Mouse (Mus musculus): Measurements from ENCODE around the gene Gm20388.

The Gm20388 gene

DNA sequence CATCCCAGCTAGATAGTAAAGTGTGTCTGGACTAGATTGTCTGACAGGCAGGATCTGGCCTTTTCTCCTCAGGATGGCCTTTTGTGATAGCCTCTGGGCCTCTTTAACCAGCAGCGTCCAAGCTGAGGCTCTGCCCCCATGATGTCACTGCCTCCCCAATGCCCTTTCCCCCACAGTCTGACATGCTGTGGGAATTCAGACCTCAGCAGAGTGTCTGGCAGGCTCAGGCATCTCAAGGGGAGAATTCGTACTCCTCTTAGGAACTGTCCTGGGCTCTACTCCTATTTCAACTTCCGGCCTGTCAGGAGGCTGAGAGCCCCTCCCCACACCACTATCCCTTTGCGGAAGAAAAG is 553.9 kb downstream of the Gm20388 start:
- no peak for DNase-seq

DNA sequence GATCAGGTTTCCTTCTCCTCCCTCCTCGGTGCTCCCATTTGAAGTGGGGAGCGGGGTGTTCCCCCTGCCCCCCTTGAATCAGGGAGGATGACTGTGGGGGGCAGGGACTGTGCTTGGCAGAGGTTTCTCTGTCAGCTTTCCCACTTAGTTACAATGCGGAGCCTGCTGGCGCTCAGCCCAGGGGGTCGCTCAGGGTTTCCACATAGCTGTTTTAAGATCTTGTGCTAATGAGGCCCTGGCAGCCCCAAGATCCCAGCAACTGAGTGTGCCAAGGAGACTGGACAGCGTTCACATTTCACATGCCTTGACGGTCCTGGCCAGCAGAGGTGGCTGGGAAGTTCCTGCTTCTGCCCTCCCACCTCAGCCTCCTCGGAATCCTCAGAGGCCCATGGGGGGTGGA is 555.1 kb downstream of the Gm20388 start:
- DNase-seq: no peak

DNA sequence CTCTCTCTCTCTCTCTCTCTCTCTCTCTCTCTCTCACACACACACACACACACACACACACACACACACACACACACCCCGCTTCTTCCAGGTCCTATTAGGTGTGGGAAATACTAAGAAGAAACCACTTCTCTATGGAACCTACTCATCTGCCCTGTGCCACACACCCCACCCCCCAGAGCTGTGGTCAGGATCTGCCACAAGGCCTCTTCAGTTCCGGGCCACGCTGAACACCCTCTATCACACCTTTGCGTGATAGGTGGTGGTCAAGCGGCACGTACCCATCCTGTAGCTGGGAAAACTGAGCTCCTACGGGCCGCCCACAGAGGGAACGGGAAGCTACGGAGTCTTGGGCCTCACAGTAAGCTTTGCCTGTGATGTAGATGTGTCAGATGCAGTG is 555.6 kb downstream of the Gm20388 start:
- DNase-seq: no peak

DNA sequence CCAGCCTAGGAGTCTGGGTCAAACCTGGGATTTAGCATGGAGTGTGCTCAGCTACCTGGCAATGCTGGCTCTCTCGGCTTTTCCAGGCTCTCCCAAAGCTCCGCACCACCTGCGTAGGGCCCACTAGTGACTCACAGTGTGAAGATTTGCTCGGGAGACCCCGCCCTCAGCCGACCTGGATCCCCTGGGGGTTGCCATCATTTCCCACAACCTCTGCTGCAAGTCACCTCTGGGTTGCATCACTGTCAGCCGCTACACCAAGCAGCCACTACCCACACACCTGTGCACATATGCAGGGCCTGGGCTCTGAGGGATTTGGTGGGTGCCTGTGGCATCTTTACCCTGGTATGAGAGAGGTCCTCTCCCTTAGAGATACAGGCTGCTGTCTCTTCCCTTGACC is 557.0 kb downstream of the Gm20388 start:
- no peak for DNase-seq

DNA sequence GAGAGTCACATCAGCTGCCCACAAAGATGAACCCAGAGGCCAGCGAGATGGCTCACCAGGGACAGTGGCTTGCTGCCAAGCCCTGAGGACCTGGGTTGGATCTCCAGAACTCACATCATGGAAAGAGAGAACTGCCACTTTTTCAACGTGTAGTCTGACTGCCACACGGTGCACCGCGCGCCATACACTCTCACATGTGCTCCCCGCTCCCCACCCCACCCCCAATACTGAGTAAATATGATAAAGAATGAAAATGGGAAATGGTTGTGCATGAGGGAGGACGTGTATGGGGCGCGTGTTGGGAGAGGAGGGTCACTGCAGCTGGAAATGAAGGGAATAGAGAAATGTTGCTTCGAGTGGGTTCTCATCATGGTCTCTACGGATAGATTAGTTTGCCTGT is 559.5 kb downstream of the Gm20388 start:
- no peak for DNase-seq

DNA sequence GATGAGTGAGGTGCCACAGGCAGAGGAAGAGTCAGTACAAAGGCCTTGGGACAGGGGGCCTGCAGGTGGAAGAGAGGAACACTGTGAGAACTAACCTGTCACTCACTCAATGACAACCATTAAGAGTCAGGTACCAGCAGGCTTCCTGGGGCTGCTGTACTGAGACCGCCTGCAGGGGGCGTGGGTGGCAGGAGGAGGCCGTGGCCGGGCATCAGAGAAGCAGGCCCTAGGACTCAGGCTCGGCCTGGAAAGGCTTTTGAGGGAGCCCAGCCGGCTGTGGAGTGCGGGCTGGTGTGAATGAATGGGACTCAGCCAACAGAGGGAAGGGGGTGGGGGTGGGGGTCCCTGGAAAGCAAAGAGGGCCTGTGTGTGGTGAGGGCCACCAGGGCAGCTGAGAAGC is 560.5 kb downstream of the Gm20388 start:
- peak; percentile 60 for DNase-seq

DNA sequence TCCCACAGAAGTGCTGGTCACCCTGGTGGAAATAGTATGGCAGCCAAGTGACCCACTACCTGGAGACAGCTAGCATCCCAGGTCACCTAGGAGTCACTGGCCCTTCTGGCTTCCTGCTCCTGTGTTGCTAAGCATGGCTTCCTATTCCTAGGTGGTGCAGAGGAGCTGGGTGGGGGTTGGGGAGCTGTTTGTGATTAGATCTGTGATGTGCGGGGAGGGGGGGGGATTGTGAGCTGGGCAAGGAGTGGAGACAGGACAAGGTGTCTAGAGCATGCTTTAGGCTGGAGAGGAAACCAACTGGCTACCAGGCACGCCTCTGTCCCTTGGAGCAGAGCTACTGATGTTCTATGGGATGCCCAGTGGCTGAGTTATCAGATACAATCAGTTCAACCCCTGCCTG is 561.1 kb downstream of the Gm20388 start:
- DNase-seq: no peak

DNA sequence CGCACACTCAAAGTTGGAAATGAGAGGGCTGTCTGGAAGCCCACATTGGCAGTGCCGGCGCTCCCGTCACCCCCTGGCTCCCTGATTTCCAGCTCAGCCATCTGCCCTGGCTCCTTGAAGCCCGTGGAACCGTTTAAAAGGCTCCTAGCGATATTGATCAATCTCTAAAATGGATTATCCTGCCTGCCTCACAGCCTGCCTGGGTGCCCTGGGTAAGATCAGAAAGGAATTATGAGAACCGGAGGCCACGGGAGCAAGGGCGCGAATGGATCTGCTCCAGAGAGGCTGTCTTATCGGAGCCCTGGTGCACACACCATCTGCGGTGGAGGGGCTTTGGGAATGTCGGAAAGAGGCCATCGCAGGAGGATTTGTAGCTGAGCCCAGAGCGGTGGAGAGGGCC is 561.6 kb downstream of the Gm20388 start:
- DNase-seq: no peak

DNA sequence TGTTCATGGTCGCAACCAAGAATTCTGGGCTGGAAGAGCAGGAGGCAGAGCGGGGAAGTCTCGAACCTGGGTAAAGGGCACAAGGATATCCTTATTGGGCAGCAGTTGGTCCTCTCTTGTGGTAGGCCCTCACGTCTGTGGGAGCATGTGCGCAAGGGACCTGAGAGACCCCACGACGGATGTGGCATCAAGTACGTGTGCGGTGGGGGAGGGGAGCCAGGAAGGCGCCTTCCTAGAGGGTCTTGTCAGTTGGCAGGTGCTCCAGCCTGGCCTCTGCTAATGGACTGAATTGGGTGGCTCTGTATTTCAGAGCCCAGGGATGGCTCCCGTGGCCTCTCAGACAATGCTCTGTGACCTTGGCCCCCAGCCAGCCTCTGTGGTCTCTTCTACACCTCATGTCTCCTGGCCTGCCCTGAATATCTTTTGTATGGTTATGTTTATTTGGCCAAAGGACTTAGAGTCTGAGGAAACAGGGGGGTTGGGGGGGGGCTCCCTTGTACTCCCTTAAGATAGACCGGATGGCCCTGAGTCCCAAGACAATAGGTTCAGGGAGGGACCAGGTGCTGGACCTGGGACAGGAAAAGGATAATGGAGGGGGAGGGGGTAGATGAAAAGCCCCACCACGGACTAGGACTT is 563.2 kb downstream of the Gm20388 start:
- DNase-seq: no peak

DNA sequence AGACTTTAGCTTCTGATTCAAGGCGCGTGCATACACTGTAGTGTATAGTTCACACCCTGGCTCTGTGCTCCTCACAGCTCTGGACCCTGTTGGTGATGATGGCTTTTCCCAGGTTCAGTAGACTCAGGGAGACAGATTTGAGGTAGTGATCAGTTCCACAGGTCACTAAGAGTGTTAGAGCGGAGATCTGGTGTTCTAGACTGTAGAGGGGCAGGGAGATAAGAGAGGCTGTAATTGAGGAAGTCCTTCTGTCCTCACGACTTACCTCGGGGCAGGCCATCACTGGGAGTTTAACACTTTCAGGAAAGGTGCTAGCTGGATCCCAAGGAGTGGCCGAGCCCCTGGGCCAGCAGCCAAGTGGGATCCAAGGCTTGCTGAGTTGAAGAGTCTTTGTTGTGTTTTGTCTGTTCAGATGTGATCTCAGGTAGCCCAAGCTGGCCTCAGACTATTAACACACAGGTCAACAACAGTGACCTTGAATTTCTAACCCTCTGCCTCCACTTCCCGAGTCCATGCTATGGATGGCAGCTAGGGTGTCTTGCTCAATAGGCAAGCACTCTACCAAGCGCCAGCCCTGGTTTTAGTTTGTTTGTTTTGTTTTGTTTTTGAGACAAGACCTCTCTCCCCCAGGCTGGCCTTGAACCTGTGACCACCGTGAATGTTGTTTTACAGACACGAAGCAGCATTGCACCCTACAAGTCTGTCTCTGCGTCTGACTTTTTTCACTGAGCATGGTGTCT is 564.0 kb downstream of the Gm20388 start:
- DNase-seq: no peak

DNA sequence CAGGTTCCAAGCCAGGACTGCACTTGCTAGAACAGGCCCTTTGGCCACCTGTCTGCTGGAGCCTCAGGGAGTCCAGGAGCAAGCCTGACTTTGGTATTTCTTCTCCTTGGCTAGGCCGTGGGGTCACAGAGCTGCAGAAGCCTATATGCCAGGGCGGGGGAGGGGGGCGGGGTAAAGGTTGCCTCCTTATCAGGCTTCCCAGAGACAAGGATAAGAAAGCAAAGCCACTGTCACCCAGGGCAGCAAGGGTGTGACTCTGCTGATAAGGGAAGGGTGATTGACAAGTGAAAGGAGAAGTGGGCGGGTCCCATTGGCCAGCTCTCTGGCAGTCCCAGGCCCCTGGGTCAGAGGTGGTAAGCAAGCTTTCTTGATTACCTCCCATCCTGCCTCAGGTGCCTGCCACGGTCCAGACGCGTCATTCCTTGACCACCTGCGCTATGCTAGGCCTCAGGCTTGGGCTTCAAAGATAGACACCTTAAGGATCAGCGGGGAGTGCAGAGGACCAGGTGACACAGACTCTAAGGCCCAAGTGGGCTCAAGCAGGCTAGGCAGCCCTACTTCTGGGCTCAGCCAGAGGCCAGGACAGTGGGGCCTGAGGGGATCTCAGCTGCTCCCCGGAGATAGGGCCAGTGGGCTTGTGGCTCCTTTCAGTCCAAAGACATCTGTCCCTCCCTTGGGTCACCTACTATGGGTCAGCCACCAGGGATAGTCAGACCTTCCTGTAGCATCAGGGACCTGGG is 565.0 kb downstream of the Gm20388 start:
- DNase-seq: no peak

DNA sequence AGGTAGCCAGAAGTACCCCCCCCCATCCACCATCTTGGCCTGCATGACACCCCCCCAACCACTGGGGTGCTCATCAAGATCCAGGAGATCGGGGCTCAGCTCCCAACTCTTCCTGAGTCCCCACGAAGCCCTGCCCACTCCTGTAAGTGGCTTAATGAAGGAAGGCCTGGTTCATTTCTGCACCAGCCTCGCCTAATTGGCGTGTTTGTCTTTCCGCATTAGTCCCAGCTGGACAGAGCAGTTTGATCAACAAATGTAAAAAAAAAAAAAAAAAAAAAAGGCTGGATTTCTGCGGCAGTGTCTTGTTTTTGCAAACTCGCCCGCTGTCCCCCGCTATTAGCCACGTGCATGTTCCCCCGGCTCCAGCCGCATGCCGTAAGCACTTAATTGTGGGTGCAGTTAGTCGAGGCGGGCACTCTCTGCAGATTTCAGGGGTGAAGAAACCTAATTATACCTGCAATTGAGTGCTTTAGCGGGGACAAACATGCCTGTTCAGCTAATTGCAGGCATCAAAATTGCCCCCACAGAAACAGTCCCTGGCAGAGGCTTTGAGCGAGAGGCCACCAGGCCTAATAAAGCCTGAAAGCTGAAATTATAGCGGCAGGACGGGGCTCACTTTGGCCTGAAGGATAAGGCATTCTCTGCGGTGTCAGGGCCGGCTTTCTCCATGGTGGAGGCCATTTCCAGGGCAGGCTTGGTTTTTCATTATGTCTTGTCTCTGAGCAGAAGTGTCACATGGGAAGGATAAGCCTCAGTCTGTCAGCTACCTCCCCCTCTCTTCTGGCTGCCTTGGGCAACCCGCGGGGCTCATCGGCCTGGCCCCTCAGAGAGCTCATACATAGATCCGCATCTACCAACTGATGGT is 566.3 kb downstream of the Gm20388 start:
- no peak for DNase-seq

DNA sequence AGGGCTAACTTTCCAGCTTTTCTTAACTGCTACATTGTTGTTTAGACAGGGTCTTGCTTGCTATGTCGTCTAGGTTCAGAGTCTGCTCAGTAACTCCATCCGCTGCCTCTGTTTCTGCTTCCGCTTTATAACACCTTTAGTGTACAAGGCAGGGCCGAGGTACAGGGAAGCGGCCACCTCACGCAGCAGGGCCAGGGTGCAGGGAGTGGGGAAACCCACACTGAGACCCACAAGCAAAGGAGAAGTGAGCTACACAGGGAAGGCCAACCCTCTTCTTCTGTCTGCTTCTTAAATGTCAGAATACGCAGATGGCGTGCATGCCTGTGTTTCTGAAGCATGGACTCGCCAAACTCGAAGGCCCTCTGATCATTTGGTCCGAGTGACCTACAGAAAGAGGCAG is 568.1 kb downstream of the Gm20388 start:
- no peak for DNase-seq

DNA sequence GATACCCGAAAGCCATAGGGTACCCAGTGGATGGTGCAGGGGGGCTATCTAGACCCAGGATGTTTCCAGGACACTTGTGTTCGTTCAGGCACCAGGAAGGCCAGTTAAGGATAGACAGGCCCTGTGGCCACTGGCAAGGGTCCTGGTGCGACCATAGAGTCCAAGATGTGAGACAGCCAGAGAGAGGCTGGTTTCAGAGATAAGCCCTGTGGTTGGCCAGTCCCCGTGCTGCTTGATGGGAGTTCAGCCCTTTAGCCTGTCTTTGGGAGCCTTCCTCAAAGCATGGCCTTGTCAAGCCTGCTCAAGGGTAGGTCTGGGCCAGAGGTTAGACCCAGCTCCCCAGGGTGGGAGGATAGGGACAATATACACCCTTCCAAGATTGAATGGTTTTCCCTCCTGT is 569.0 kb downstream of the Gm20388 start:
- DNase-seq: no peak

DNA sequence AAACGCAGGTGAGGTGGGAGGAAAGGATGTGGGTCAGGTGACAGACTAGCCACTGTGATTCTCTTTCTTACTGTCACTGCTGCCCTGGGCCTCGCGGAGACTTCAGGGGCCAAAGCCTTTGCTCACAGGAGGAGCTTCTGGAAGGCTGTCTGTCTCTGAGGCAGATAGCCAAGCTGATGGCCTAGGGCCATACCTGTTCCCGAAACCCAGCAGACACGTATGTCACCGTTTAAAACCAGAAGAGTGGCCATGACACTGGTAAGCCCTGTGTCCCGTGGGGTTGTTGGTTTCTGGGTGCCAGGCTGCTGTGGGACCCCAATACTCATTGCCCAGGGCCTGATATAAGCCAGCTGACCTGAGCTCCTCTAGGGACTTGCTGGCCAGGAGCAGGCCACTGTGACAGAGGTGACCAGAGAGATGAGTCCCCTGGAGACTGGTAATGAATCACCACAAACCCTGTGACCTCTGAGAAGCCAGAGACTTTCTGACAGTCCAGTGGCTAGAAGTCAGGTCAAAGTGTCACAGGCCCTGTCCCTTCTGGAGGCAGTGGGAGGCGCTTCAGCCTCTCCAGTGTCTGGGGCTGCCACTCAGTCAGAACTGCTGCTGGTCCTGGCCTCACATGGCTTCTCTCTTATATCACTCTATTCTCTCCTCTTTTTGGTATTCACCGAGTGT is 571.5 kb downstream of the Gm20388 start:
- DNase-seq: no peak

DNA sequence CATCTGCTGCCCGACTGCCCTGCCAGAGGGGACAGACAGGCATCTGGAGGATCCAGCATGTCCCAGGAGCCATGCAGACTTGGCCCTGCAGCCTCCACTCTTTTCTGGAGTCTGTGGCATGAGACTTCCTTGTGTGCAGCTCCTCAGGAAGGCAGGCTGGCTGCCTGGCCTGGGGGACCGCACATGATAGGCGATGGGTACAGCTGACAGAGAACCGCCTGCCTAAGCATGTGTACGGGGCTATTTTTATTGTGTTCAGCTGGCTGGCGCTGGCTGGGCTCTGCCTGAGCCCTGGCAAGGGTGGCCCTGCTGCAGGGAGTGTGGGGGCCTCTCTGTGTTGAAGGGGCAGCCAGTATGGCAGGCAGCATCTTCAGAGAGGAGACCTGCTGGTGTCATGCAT is 573.8 kb downstream of the Gm20388 start:
- DNase-seq: no peak

DNA sequence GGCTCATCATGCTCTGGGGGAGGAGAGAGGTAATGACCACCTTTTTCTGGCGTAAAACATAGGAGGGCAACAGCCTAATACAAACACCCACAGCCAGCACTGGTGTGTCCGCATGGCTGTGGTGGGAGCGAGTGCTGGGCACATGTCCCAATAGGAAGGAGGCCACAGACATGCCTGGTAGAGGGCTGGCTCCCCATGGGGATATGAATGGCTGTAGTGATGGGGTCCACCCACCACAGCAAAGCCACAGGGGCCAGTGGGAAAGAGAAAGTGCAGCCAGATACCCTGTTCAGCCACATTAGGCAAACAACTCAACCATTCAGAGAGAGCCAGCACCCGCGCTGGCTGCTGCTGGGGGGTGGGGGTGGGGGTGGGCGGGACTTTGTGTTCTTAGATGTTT is 574.5 kb downstream of the Gm20388 start:
- DNase-seq: peak; percentile 37

DNA sequence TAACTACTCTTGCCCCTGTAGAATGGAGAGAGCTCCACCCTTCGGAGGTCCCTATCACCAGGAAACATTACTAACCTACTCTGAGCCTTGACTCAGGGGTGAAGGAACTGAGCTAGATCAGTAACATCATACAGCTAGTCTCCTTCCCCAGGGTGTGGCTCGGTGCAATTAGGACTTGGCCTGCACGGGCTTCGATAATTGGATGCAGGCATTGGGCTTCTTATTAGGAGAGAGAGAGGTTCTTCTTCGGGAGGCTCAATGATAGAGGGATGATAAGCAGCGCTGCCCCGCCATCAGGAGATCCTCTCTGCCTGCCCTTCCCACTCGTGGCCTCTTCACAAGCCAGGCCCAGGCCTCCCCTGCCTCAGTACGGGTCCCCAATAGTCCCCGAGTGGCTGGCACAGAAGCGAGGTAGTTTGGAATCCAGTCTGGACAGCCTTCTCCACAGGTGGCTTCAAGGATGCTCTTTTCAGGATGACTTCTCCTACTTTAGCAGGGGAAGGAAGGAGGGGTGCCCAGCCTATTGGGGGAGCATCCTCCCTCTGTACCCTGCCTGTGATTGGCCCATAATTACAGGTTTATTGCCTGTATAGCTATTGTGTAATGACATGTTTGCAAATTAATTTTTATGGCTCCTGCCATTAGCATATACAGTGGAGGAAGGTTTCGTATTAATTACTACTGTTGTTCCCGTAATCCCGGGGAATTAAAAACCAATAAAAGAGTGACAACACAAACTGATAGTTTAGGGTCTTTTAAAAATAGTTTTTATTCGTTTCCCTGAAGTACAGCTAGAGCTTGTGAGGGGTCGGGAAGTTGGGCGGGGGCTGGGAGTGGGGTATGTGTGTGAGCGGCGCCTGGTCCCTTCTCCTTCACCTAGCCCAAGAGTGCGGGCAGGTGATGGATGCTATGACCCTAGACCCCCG is 575.2 kb downstream of the Gm20388 start:
- DNase-seq: no peak

DNA sequence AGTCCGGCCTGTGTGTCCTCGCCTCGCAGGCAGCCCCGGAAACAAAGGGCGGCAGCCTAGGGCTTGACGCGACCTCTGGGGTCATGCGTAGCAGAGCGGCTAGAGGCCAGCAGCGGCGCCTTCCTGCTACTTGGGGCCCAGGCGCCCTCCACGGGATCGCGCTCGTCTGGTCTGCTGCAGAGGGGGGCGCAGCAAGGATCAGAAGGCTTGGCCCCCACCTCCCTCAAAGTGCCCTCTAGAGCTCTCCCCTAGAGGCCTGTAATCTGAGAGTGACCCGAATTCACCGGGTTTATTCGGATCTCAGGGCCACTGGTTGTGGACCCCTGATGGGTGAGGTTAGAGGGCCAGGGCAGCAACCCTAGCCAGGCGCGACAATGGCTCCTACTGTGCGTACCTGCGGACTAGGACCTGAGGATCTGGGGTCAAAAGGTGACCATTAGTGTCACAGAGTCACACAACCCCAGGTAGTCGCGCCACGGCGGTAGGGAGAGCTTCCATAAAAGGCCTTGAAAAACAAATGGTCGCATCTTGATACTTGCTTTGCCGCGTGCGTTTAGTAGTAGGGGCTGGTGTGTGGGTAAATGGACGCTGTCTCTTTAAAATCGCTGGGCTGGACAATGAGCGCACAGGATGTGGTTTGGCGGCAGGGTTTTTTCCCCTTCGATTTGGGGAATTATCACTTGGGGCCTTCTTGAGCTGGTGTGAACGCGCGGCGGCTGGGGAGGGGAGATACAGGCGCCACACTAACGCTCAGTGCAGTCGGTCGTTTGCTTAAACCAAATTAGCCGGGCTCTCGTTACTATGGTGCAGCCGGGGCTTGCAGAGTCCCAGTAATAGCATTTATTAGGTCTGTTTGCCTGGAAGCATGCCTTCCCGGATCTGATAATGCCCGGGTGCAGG is 576.1 kb downstream of the Gm20388 start:
- DNase-seq: peak; percentile 68

DNA sequence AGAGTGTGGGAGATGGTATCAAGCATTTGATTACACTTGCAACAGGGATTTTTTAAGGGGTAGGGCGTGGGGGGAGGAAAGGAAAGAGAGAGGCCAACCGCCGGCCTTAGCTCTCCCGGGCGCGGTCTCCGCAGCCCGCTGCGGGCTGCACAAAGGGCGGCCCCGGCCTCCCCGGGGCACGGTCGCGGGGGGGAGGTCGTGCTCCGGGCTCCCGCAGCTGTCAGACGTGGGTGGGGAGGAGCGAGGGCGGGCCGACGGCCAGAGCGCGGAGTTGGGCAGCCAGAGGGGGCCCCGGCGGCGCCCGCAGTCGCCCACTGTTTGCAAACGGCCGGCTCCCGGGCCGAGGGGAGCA is 576.7 kb downstream of the Gm20388 start:
- no peak for DNase-seq
